Mouse (Mus musculus) CD4-positive, CD25-positive, alpha-beta regulatory T cell, adult 2 months (primary cell): ENCODE data around the gene Gm3642.
"Not testable (repeated sequence)": the region's sequence is repeated elsewhere in the genome, so short reads cannot be mapped to it uniquely, and the experiment has no call there.

Source experiments
- DNase-seq: peaks from one replicate; pipeline ENCODE4 v3.0.0-alpha.2; 2012; ENCODE audit warnings: low read depth, low spot score

Gene Gm3642

GRCm38 (mm10) chr14:6840211-6840610 is at the start of gene Gm3642:
Gene Gm3642 (minus strand): TSS chr14:6840311.
- not testable (repeated sequence) for DNase-seq

- DNase-seq = peak; percentile 26
These were observed 49.5 kb upstream of the Gm3642 start, which contains the start of gene Gm3667 for GRCm38 (mm10) chr14:6889521-6890012. Gene Gm3667 (minus strand): TSS chr14:6889962.

GRCm38 (mm10) chr14:6888811-6889210 is 48.7 kb upstream of the Gm3642 start:
- DNase-seq = not testable (repeated sequence)

- DNase-seq = not testable (repeated sequence)
These were observed 16.8 kb downstream of the Gm3642 start for GRCm38 (mm10) chr14:6823297-6823696.
